Mouse (Mus musculus): Measurements from ENCODE around the gene Trip6.
A peak's percentile ranks its signal among the peaks of the same experiment; 100 is the strongest.
"Not testable (repeated sequence)": the region's sequence is repeated elsewhere in the genome, so short reads cannot be mapped to it uniquely, and the experiment has no call there.

Gene Trip6

DNA sequence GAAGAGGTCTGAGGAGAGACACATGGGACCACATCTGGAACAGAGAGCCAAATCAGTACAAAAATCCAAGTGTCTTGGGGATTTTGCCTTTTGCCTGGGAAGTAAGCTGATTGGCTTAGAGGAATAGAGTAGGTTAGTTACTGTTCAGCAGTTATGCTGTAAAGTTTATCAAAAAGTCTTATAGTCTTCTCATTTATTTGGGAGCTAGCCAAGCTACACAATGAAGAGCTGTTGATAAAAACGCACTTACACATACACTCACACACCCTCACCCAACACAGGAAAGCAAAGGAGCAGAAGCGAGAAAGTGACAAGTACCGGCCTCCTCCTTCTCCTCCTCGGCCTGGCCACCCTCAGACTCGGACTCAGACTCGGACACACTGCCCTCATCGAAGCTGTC lies 15.0 kb downstream of the Trip6 start:
- no peak for DNase-seq (ENCODE audit: low spot score)

DNA sequence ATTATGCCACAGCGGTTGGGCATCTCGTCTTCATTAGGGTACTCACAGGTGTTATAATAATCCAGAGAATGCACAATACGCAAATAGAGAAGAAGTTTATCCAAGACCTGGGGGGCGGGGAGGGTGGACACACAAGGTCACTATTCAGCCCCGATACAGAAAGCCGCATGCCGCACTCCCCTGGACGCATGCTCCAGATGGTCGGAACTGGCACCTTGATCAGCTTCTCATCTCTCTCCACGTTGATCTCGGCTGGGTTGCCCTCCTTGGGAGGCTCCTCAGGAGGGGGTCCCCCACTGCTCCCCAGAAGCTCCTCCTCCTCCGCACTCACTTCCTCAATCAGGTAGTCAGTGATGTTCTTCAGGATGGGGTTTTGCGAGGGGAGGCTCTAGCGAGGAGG lies 17.1 kb downstream of the Trip6 start:
- DNase-seq (ENCODE audit: low spot score): no peak

DNA sequence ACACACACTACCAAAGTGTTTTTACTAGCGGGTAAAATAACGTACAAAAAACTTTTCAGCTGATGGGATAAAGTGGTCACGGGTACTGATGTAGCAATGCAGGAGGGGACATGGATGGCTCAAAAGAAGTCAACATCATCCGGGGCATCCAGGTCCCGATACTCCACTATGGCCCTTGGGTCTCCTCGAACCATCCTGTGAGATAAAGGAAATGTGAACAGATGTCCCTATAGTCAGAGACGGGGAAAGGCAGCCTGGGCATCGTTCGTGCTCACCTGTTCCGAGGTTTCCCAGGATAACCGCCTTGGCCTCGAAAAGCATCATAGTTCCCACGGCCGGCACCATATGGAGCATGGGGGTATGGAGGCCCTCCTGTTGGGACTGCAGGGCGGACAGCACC lies 18.5 kb downstream of the Trip6 start:
- DNase-seq (ENCODE audit: low spot score): no peak

GRCm38 (mm10) chr5:137295296-137295695 lies 18.9 kb downstream of the Trip6 start:
- DNase-seq (ENCODE audit: low spot score): no peak

DNA sequence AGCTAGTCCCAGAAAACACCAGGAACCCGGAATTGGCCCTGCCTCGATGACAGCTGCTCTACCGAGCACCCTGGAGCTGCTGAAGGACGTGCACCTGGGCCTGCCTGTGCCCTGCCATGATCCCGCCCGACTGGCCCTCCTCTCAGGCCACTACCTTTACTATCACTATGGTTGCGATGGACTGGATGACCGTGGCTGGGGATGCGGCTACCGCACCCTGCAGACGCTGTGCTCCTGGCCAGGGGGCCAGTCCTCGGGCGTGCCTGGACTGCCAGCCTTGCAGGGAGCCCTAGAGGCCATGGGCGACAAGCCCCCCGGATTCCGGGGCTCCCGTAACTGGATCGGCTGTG lies 19.5 kb downstream of the Trip6 start:
- no peak for DNase-seq (ENCODE audit: low spot score)

DNA sequence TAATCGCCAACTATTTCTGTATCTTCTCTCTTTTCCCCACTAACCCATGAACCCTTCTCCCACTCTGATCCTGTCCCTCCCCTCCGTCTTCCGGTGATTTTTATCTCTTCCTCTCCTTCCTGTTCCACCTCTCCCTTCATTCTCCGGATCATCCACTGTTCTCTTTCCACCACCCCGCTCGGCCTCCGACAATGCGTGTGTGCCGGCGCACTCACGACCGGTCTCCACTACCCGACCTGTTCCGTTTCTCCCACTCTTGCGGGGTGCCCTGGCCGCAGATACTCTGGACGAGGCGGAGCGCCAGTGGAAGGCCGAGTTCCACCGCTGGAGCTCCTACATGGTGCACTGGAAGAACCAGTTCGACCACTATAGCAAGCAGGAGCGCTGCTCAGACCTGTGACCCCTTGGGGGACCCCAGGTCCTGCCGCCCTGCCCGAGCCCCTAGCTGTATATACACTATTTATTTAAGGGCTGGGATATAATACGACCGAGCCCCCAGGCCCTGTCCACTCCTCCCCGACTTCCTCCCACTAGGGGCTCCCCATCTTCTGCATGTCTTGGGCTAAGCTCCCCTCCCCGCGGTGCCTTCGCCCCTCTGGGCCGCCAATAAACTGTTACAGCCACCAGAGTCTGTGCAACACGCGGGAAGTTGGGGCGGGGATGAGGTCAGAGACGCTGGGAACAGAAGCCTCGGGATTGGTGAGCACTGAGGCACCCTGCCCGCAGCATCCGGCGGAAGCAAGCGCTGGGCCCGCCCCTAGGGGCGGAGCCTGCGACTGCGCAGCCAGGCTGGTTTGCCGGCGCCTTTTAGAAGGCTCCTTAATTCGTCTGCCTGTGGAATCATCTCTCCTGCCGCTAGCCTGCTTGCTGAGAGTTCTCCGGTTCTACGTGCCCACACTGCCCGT lies 20.1 kb downstream of the Trip6 start, which contains the start of gene Ufsp1:
Ufsp1 (plus strand) TSS at position 791 of the 905 bp plus-strand sequence.
- DNase-seq (ENCODE audit: low spot score): peak; percentile 95

- peak; percentile 56 for DNase-seq (ENCODE audit: low spot score)
Observed at GRCm38 (mm10) chr5:137293282-137293681, 20.9 kb downstream of the Trip6 start.

- DNase-seq (ENCODE audit: low spot score): no peak
Observed at GRCm38 (mm10) chr5:137291381-137291926, 22.8 kb downstream of the Trip6 start.

- no peak for DNase-seq (ENCODE audit: low spot score)
Observed at GRCm38 (mm10) chr5:137290677-137291076, 23.5 kb downstream of the Trip6 start.

DNA sequence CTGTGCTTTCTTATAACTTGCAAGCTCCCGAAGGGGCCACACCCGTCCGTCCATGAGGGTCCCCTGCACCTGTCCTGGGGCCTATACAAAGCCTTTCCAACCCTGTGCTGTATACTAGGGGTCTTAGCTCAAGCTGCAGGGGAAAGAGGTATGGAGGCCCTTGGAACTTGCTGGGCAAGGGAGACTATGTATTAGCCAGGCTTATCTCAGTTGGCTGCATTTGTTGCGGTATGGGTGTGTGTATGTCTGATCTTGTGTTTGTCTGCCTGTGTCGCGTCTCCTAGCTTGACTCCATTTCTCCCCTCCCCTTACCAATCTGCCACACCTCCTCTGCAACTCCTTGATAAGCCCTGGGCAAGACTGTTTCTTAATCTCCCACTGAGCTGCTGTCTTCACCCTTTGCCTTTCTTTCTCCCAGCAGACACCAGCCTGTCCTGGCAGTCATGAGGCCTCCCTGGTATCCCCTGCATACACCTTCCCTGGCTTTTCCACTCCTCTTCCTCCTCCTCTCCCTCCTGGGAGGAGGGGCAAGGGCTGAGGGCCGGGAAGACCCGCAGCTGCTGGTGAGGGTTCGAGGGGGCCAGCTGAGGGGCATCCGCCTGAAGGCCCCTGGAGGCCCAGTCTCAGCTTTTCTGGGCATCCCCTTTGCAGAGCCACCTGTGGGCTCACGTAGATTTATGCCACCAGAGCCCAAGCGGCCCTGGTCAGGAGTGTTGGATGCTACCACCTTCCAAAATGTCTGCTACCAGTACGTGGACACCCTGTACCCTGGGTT lies 24.4 kb downstream of the Trip6 start:
- DNase-seq (ENCODE audit: low spot score): no peak

DNA sequence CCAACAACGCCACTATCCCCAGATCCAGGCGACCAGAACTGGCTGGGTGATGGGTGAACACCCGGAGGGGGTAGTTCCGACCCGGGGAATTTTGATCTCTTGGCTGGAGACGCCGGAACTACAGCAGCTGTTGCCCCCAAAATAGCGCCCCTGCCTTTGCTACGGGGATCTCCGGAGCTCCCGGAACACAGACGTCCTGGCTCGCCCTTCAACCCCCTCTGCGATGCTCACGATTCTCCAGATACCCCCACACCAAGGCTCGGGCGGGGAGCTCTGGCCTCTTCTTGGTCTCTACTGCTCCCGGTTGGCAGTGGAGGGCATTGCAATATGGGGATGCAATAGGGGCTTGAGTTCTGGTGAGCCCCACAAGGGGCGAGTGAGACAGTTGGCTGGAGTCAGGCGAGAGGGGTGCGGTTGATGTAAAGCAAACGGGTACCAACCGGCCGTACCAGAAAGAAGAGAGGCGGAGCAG lies 25.2 kb downstream of the Trip6 start:
- no peak for DNase-seq (ENCODE audit: low spot score)

DNA sequence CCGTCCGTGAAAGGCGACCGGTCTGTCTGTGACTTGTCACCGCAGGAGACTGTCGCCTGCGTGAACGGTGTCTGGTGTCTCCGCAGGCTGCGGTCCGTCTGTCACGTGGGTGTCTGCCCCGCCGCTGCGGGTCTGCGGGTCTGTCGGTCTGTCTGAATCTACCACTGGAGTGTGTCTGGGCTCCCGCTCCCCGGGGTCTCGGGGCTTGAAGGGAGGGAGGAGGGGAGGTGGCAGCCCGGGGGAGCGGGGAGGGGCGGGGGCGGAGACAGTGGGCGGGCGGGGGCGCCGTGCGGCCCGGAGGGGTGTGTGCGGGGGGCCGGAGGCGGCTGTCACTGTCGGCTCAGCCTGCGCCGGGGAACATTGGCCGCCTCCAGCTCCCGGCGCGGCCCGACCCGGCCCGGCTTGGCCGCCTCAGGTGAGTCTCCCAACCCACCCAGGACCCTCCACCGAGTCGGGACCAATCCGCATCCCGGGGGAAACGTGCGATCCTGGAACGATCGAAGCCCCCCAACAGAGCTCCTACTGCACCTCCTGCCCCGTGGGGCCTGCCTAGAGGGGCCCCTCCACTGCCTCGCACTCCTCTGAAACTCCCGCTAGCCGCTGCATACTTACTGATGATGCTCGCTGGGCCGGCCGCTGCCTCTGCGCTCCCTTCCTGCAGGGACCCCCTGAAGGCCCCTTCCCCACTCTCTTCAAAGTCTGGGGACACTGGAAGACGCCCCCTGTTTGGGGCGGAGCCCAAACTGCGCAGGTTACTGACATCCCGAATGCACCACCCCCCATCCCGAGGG lies 26.1 kb downstream of the Trip6 start:
- no peak for DNase-seq (ENCODE audit: low spot score)

GRCm38 (mm10) chr5:137287032-137287952 lies 26.9 kb downstream of the Trip6 start, which contains the start of gene Ache:
Gene Ache, plus strand, starts transcription at chr5:137287519.
- DNase-seq (ENCODE audit: low spot score): no peak

DNA sequence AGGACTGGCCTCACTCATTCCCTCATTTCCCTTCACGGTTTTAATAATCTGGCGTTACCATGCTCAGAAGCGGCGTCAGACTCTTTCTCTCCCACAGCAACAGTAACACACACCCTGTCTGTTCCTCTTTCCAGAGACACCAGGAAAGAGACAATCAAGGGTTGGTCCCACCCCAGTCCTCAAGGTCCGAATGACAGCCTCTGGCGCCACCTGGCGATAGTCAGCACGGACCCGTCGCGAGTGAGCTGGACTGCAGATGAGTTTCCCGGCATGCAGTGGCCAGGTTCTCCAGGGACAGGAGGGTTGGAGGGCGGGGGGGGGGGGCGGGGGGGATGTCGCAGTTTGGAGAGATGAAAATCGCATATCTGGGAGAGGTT lies 27.6 kb downstream of the Trip6 start:
- peak; percentile 68 for DNase-seq (ENCODE audit: low spot score)

DNA sequence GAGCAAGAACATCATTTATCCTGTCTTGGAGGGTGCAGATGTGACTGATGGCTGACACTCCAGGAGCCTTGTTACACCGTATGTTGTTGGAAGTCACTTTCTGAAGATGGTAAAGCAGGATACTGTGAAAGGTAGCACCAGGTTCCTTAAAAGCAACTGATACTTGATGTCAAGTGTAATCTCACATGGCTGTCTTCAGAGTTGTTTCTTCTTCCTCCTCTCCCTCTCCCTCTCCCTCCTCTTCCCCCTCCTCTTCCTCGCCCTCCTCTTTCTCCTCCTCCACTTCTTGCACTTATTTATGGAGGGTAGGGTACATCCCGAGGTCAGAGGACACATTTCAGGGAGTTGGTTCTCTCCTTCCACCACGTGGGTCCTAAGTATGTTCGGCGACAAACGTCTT lies 28.2 kb downstream of the Trip6 start:
- no peak for DNase-seq (ENCODE audit: low spot score)

- peak; percentile 60 for DNase-seq (ENCODE audit: low spot score)
Observed at GRCm38 (mm10) chr5:137285045-137285444, 29.2 kb downstream of the Trip6 start.

GRCm38 (mm10) chr5:137284411-137284810 lies 29.8 kb downstream of the Trip6 start:
- DNase-seq (ENCODE audit: low spot score): not testable (repeated sequence)

DNA sequence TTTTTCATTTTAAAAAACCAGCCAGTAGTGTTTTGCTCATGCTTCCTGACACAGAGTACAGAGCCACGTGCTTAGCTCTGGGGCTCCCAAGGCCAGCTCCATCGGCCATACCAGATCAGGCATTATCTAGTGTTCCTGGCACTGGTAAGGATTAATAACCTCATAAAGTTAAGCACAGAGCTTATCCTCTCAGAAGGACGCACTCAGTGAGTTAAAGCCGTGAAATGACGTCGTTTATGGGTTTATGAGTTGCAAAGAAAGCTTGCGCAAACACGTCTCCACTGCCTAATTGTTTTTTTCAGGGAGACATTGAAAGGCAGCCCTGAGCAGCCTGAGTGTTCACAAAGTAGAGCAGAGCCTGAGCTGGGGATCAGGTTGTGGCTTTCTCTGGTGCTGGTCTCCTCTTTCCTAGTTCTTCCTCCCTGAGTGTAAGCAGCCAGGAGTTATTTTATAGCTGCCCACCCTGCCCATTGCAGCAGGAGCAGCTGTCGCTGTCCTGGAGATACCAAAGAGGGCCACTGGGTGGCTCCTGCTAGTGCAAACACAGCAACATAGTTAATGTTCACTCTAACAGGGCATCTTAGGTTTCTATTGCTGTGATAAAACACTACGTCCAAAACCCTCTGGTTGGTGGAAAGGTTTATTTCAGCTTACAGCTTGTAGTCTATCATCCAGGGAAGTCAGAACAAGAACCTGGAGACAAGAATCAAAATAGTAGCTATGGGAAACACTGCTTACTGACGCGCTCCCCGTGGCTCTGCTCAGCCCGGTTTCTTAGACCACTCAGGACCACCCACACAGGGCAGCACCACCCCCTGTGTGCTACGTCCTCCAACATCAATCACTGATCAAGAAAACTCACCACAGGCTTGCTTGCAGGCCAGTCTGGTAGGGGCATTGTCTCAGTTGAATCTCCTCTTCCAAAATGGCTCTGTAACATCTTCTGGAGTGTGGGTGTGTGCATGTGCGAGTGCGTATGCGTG lies 36.6 kb downstream of the Trip6 start:
- DNase-seq (ENCODE audit: low spot score): no peak

DNA sequence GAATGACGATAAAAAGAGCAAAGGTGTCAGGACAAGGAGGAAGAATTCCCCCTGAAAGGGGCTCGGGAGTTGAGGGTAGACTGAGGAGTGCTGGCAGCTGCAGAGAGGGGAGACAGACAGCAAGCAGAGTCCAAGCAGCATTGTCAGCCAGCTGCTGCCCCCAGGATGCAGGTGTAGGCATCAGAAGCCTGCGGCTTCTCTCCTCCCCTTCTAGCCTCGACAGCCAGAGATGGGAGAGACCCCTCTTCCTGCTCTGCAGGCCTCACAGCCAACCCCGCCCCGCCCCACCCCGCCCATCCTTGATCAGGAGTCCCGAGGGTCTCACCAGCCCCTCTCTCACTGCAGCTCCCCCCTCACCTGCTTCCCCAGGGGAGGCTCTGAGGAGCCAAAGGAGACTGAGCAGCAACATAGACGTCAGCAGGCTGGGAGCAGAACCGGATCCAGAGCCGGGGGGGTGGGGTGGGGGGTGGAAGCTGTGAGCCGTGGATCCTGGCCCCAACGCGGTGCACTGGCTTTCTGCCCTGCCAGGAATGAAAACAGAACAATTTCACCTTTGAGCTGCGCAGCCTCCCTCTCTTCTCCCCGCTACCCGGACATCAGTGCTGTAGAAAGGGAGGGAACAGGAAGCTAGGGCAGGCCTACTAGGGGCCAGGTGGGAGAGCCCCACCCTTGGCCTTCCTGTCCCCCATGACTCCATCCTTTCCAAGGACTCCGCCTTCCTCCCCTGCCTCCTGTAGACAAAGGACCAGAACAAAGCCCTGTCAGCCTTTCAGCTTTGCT lies 45.9 kb downstream of the Trip6 start:
- DNase-seq (ENCODE audit: low spot score): no peak
